Mouse (Mus musculus) liver, embryonic 14.5 days (tissue): ENCODE measurements around the gene Olfr229. TPM values are rescaled to one million over a fixed set of nuclear protein-coding genes. Genes with fewer than 3 reads are reported as not detected.
"Not testable (repeated sequence)": the region's sequence is repeated elsewhere in the genome, so short reads cannot be mapped to it uniquely, and the experiment has no call there.

Experiments used
- ATAC-seq: fragments of 200-750 bp; cut with Nextera tagmentation; 2 replicates; pipeline ENCODE4 v1.8.0; 2017; ENCODE audit warnings: moderate number of reproducible peaks, mild to moderate bottlenecking, moderate library complexity; ENCODE audit not compliant: insufficient read depth
- DNase-seq, 3 experiments: peaks; one replicate each; pipeline ENCODE4 v3.0.0-alpha.2; 2012 to 2013; ENCODE audit warnings: low read depth in 3 of 3, low spot score in 3 of 3
- H3K27ac ChIP-seq: fragments of 300-500 bp; sonication (generic); 2 replicates; pipeline ENCODE4 v1.5.1; 2014; ENCODE audit warnings: moderate library complexity, mild to moderate bottlenecking, control low read depth, inconsistent platforms
- H3K27me3 ChIP-seq: fragments of 300-500 bp; sonication (generic); 2 replicates; pipeline ENCODE4 v1.6.1; 2014; ENCODE audit warnings: mild to moderate bottlenecking, low read length, moderate library complexity; ENCODE audit not compliant: control insufficient read depth, insufficient read depth
- H3K36me3 ChIP-seq: fragments of 300-500 bp; sonication (generic); replicated peaks from 2 replicates; pipeline ENCODE4 v1.6.1; 2014; ENCODE audit warnings: low read depth; ENCODE audit not compliant: control insufficient read depth, insufficient read depth
- H3K4me1 ChIP-seq, 2 experiments: fragments of 200-500 bp in 1 of 2; fragments of 300-500 bp in 1 of 2; sonication (generic) in 1 of 2; replicated peaks; 2 replicates each; pipeline ENCODE4 v1.6.1; 2012 to 2014; ENCODE audit warnings: antibody characterized with exemption in 1 of 2, inconsistent platforms in 1 of 2, low read length in 1 of 2; ENCODE audit not compliant: control insufficient read depth in 2 of 2, insufficient read depth in 2 of 2
- H3K4me2 ChIP-seq: fragments of 300-500 bp; sonication (generic); 2 replicates; pipeline ENCODE4 v1.6.1; 2014; ENCODE audit warnings: low read depth, mild to moderate bottlenecking, control low read depth, moderate library complexity
- H3K4me3 ChIP-seq, 2 experiments: fragments of 200-500 bp in 1 of 2; fragments of 300-500 bp in 1 of 2; sonication (generic) in 1 of 2; 2 replicates each; pipeline ENCODE4 v1.5.1; 2012 to 2014; ENCODE audit warnings: low read depth in 2 of 2, low read length in 2 of 2, mild to moderate bottlenecking in 2 of 2, control low read depth in 1 of 2, inconsistent platforms in 1 of 2, moderate library complexity in 1 of 2; ENCODE audit not compliant: insufficient read depth in 1 of 2
- H3K9ac ChIP-seq: fragments of 300-500 bp; sonication (generic); replicated peaks from 2 replicates; pipeline ENCODE4 v1.6.1; 2014; ENCODE audit warnings: mild to moderate bottlenecking, control low read depth, moderate library complexity
- H3K9me3 ChIP-seq: fragments of 300-500 bp; sonication (generic); 2 replicates; pipeline ENCODE4 v1.6.1; 2016; ENCODE audit warnings: low read length, mixed read lengths; ENCODE audit not compliant: control insufficient read depth
- CTCF ChIP-seq: IDR thresholded peaks from 2 replicates; pipeline ENCODE4 v1.5.1; 2016; ENCODE audit warnings: antibody characterized with exemption, low read depth, control low read depth
- EP300 ChIP-seq: IDR thresholded peaks from 2 replicates; pipeline ENCODE4 v1.6.1; 2016; ENCODE audit warnings: antibody characterized with exemption, low read depth
- WGBS: fragments of 180-500 bp; shearing (Covaris S2); extraction: QIAGEN DNeasy Blood & Tissue Kit; methylation state at CpG from one replicate; pipeline ENCODE4 v1.1.7; 2014; ENCODE audit not compliant: insufficient replicate concordance; 5-methylcytosine and 5-hydroxymethylcytosine counted together
- polyA plus RNA-seq, 2 experiments: library from polyadenylated mRNA; depleted of rRNA in 1 of 2; stranded (reverse) in 1 of 2; unstranded in 1 of 2; fragments of >200 nt; fragmentation: Nextera tagmentation in 1 of 2; extraction: Ambion mirVana in 1 of 2; gene quantifications; 2 replicates each; pipeline versions ENCODE4 v1.2.1 to v1.2.3; 2012 to 2014

The Olfr229 gene
- polyA plus RNA-seq, 2 experiments, result not detected

GRCm38 (mm10) chr9:39909939-39910338, 2.8 kb downstream of the Olfr229 start:
- ATAC-seq (no peak), DNase-seq (no peak)
- Histone ChIP-seq H3K9ac (no peak overlapping the region), H3K4me2 (no peak overlapping the region), H3K9me3 (no peaks in the 10 kb centered on the region), H3K4me1 (no peaks in the 10 kb centered on the region), H3K27ac (no peak overlapping the region), H3K4me3 (no peak overlapping the region), H3K27me3 (no peaks in the 10 kb centered on the region), H3K36me3 (no peaks in the 10 kb centered on the region)
- TF ChIP-seq CTCF, result no peak
- TF ChIP-seq EP300, result no peak
- 34% methylated on average over 3 of the region's 3 CpGs for WGBS

GRCm38 (mm10) chr9:39927975-39928836, 21.1 kb downstream of the Olfr229 start:
- DNase-seq, H3K36me3 ChIP-seq, H3K4me2 ChIP-seq, H3K4me1 ChIP-seq, H3K9ac ChIP-seq, ATAC-seq, H3K27me3 ChIP-seq, H3K27ac ChIP-seq, H3K9me3 ChIP-seq, H3K4me3 ChIP-seq: not testable (repeated sequence)
- no CpG with 5 or more reads among the region's 4 CpGs for WGBS

- not testable (repeated sequence) for H3K27ac ChIP-seq, H3K9me3 ChIP-seq, H3K4me3 ChIP-seq, H3K9ac ChIP-seq, H3K36me3 ChIP-seq, ATAC-seq, H3K4me1 ChIP-seq, H3K27me3 ChIP-seq, H3K4me2 ChIP-seq, DNase-seq
- 31% methylated on average over 1 of the region's 1 CpGs for WGBS
Measured at GRCm38 (mm10) chr9:39928837-39929236, 21.7 kb downstream of the Olfr229 start.

GRCm38 (mm10) chr9:39937201-39937600, 30.1 kb downstream of the Olfr229 start, which contains the start of gene Olfr974:
Olfr974 (plus strand) TSS chr9:39937501.
- Histone ChIP-seq H3K4me3 (no peak within 1 kb of the TSS), H3K9me3 (no peaks in the 10 kb centered on the region), H3K36me3 (no peaks in the 10 kb centered on the region), H3K27ac (no peak within 1 kb of the TSS), H3K4me1 (no peaks in the 10 kb centered on the region), H3K9ac (no peak within 1 kb of the TSS), H3K27me3 (no peaks in the 10 kb centered on the region), H3K4me2 (no peak within 1 kb of the TSS)
- DNase-seq (no peak), ATAC-seq (no peak)
- 67% methylated on average over 1 of the region's 1 CpGs for WGBS
- TF ChIP-seq EP300 (no peak), CTCF (no peak)

GRCm38 (mm10) chr9:39951946-39952345, 44.8 kb downstream of the Olfr229 start, which contains the start of gene Olfr975:
Olfr975 (minus strand) TSS chr9:39952046.
- WGBS, result 43% methylated on average over 1 of the region's 1 CpGs
- Histone ChIP-seq H3K9me3 (no peaks in the 10 kb centered on the region), H3K4me3 (no peak within 1 kb of the TSS), H3K4me2 (no peak within 1 kb of the TSS), H3K27me3 (no peaks in the 10 kb centered on the region), H3K9ac (no peak within 1 kb of the TSS), H3K27ac (no peak within 1 kb of the TSS), H3K36me3 (no peaks in the 10 kb centered on the region), H3K4me1 (no peaks in the 10 kb centered on the region)
- ATAC-seq (no peak), DNase-seq (no peak)
- TF ChIP-seq CTCF (no peak), EP300 (no peak)

- not testable (repeated sequence) for H3K27me3 ChIP-seq, H3K4me1 ChIP-seq, H3K4me3 ChIP-seq, H3K9me3 ChIP-seq, H3K27ac ChIP-seq, DNase-seq, H3K4me2 ChIP-seq, H3K9ac ChIP-seq, H3K36me3 ChIP-seq, ATAC-seq
- 52% methylated on average over 7 of the region's 9 CpGs for WGBS
Measured at GRCm38 (mm10) chr9:39961033-39961432, 53.9 kb downstream of the Olfr229 start, which contains the start of gene Olfr976. Olfr976 (minus strand) TSS chr9:39961133.
